Mouse (Mus musculus): Measurements from ENCODE around the gene Bhlhe40.

Bhlhe40 gene

DNA sequence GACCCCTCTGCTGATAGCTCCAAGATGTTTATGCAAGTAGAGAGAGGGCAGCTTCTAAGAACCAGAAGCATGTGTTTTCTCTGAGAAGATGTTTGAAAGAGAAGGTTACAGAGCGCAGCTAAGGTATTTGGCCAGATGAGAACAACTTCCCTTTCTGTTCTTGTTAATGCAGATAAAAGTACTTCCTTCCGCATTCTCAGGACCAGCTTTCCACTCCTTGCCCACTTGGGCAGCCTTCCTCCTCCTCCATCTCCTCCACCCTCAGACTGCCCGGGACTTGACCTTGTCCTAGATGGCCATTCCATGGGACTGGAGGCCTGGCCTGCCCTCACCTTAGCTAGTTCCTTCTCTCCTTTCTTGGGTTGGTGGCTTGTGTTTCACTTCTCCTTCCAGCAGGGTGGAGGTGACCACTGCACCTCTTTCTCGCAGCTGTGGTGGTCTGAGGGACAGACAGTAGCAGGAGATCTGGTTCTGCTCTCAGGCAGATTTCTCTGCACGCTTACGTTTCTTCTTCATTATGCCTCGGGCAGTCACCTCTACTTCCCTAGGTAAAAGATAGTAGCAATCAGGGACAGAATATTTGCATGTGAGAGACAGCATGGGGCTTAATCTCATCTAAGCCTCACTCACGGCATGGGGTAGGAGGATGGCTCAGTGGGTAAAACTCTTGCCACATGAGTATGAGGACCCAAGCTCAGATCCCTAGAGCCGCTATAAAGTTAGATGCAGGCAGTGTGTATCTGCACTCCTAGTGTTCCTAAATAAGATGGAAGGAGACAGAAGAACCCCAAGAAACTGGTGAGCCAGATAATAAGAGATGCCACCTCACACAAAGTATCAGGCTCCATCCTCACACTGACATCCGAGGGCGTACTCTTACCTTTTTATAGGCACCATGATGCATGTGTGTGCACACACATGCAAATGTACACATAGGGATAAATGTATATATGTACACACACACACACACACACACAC, 35.7 kb downstream of the Bhlhe40 start:
- DNase-seq, result no peak

DNA sequence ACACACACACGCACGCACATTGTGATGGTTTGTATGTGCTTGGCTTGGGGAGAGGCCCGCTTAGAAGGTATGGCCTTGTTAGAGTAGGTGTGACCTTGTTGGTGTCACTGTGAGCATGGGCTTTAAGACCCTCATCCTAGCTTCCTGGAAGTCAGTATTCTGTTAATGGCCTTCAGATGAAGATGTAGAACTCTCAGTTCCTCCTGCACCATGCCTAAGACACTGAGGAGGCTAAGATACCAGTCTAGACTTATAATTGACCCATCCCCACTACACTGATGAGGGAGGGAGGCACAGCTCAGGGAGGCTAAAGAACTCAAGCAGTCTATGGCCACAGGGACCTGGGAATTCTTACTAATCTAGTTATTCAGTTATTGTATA, 36.4 kb downstream of the Bhlhe40 start:
- no peak for DNase-seq

DNA sequence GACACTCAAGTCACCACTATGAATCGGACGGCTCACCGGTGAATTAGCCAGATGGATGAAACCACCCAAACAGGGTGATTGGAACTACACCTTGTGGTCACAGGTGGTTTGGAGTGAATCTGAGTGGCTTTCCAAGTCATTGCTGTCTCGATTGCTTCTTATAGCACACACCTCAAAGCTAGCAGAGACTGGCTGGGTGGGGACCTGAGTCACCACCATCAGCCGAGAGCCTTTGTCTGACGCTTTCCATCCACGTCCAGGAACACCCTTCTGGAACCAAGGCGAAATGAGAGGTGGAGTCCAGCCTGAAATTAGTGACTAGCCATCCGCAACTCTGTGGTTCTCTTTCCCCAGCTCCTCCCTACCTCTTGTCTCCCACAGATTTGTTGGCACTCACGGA, 36.9 kb downstream of the Bhlhe40 start:
- no peak for DNase-seq

DNA sequence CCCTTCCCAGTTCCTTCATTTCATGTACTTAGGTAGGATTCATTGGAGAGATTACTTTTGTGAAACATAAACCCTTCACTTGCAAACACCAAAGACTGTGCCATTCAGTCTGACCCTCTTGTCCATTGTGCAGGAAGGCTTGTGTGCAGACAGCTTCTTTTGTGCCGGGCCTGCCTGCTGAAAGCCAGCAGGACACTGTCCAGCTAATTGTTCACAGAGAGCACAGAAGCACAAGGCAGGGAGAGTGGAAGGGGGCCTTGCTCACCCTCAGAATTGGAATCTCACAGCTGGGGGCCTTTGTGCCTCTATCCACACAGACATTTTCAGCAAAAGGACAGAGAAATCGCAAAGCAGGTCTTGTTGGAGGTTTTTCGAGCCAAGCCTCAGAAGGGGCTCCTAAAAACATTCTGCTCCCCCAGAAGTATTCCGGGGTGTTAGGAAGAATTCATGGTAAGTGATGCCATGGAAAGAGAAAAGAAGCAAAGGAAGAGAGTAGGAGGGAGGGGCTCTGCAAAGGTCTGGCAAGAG, 38.0 kb downstream of the Bhlhe40 start:
- no peak for DNase-seq

DNA sequence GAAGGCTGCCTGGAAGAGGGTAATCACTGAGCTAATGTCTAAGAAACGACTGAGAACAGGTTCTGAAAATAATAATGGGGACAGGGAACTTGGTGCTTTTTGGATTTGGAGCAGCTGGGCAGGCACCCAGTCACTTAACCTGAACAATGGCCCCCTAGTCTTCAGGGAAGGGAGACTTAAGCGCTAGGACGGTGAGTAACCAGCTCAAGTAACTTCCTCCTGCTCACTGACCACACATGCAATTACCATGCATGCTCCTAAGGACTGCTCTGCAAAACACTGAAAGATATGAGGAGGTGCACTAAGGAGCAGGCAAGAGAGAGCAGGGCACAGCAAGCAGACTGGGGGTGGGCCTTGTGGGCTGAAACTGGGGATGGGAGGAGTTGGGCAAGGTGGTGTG, 39.2 kb downstream of the Bhlhe40 start:
- no peak for DNase-seq

DNA sequence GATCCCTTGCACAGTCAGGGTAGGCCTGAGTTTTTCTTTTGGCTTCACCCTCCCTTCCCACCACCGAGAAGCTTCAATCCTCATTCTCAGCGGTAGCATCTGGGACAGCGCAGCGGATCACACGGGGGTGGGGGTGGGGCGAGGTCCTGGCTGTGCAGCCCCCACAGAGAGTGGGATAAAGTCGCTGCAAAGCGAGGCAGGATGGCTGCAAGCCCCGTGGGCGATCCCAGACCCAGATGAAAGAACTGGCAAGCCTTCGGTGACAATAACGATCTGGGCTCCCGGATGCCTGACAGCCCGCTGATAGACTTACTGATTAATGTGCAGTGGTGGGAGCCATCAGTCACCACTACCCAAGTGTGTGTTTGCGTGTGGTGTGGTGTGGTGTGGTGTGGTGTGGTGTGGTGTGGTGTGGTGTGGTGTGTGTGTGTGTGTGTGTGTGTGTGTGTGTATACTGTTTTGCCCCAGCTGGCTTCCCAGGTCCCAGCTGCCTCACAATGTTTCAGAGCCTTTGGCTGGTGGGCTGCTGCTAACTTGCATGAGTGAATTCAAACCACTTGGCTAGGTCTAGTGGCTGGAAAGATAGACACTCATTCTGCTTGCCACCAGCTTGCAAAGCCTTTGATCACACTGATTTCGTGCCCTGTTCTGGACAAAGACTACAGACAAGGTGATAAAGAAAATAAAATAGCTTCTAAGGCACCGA, 40.4 kb downstream of the Bhlhe40 start:
- no peak for DNase-seq

DNA sequence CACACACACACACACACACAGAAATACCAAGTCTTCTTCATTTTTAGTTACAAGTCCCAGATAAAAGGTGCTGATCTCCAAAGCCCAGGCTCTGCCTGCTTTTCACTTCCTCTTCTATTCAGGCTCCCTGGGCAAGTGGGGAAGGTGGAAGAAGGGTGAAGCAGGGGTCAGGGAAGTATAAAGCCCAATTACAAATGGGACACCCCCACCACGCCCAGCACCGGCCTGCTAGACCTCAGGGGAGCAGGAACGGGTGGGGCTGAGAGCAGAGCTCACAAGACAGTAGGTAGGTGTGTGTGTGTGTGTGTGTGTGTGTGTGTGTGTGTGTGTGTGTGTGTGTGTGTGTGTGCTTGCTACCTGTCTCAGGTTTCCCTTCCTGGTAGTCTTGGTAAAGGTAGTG, 42.2 kb downstream of the Bhlhe40 start:
- DNase-seq, result no peak

DNA sequence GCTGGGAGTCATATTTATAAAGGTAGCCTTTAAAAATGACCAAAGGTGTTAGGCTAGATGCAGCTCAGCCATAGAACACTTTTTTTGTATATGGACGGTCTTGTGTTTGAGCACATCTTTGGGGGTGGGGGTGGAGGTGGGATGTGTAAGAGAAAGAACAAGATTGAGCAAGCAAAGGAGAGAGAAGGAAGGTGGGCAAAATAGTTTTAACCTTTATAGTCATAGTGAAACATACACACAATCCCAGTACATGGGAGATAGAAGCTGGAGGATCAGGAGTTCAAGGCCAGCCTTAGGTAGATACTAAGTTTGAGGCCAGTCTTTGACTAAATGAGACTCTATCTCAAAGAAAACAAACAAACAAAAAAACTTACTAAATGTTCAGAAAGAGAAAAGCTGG, 42.7 kb downstream of the Bhlhe40 start:
- no peak for DNase-seq

DNA sequence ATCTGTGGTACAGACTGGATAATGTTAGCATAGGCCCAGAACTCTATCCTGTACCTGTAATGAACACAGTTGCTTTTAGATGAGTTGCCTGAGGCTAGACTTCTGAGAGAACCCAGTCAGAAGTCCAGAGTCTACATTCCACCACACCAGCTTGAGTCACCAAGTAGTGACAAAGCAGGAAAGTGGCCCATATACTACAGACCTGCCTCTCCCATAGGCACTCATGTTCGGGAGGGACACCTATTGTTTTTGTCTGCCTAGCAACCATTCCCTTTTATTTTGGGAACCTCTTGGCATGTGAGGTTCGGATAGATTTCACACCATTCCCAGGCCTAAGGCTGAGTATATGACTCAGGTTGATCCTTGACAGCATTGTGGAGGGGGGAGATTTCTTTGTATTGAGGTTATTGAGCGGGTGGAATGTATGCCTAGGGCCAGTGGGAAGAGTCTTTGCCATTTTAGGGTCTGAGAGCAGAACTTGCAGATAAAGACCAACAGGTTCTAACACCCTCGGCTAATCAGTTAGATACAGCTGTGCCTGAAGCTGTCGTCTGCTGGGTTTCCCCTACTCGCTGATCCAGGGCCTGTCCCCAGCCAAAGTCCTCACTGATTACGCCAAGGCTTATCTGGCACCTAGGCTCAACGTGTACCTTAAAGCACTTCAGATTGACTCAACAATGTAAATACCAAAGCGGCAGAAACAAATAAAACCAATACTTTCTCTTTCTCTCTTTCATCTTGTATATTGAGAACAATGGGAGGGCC, 44.1 kb downstream of the Bhlhe40 start:
- DNase-seq, result no peak

DNA sequence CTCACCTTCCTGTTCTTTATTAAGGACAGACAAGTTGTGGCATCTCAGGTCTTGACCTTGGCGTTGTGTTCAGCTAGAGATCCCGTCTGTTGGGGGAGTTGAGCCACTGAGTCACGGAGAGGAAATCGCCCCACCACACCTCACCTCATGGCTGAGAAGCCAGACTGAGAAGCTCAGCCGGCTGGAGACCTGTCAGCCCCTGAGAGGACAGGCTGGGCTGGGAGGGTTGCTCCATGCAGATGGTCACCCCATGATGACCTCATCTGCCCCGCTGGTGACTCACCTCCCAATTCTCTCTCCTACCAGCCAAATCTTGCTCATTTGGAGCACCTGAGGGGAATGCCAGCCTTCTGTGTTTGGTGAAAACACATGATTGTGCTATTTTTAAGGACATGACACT, 45.5 kb downstream of the Bhlhe40 start:
- DNase-seq, result no peak

DNA sequence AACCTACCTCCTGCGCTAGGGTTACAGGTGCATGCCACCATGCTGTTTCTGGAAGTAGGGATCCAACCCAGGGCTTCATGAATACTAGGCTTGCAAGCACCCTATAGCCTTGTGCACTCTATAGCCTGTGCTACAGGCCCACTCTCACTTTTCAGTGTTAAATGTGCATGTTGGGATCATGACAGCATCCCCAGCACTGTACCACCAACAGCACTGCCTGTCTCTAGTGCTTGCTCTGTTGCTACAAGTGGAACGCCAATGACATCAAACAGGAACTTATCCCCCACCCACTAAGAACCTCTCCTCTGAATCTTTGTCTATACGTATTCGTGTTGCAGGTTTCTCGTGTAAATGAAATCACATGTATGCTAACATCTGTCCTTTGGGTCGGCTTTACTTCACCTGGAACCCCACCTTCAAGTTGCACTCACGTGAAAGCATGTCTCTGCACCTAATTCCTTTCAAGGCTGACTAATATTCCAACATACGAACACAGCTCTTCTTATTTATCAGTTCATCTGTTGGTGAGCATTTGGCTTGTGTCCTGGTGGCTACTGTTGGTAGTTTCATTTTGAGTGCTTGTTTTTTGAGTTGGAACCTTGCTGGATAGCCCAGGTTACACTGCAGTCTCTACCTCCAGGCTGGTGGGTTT, 46.7 kb downstream of the Bhlhe40 start:
- no peak for DNase-seq

DNA sequence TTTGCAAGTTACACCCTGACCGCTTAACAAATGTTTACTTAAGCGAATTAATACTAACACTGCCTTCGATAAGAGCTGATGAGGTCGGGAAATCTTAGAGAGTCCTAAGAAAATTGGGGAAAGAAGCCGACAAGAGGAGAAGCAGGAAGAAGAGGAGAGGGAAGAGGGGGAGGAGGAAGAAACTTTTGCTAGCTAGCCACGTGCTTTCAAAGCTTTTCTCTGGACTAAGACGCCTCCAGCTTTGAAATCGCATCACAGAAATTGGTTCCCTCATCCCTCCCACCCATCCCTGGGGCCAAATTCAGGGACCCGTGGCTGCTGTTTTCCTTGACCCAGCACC, 48.7 kb downstream of the Bhlhe40 start:
- no peak for DNase-seq

DNA sequence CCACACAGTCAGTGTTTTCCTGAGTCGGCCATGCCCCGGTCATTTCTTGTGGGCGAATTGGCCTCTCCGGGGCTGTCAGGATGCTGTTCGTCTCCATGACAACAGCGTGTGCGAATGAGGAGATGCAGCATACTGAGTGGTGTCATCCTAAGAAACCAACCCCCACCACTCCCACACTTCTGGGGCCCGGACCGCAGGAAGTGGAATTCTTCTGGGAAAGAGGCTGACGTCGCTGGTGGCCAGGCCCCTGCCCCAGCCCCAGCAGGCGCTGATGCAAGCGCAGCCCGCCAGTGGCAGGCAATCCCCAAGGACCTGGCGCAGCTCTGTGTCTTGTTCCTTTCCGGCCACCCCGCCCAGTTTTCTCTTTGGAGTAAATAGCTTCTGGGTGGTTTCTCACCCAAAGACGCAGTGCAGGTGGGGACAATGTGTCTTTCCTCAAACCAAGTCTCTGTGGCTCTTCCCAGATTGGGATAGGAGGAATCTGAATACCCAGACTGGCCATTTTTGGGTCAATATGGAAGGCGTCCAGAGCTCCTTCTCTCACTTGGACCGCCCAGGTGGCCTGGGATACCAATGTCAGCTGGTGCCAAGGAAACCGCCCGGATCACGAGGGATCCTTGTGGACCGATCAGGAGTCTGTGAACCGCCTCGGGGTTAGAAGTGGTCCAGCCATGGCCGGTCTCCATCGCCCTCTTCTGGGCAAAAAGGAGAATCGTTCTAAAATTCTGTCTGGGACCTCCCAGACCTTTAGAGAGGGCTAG, 49.2 kb downstream of the Bhlhe40 start:
- peak; percentile 89 for DNase-seq

DNA sequence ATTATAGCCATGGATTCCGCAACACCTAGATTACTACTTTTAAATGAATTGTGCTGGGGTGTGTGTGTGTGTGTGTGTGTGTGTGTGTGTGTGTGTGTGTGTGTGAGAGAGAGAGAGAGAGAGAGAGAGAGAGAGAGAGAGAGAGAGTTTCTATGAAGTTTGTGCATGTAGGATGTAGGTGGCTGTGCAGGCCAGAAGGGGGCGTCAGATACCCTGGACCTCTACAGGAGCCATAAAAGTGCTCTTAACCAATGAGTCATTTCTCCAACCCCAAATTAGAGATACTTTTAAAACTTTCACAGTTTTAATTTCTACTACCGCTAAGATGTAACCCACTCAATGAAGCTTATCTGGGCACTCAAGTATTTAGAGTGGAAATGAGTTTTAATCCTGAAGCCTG, 50.2 kb downstream of the Bhlhe40 start:
- no peak for DNase-seq

DNA sequence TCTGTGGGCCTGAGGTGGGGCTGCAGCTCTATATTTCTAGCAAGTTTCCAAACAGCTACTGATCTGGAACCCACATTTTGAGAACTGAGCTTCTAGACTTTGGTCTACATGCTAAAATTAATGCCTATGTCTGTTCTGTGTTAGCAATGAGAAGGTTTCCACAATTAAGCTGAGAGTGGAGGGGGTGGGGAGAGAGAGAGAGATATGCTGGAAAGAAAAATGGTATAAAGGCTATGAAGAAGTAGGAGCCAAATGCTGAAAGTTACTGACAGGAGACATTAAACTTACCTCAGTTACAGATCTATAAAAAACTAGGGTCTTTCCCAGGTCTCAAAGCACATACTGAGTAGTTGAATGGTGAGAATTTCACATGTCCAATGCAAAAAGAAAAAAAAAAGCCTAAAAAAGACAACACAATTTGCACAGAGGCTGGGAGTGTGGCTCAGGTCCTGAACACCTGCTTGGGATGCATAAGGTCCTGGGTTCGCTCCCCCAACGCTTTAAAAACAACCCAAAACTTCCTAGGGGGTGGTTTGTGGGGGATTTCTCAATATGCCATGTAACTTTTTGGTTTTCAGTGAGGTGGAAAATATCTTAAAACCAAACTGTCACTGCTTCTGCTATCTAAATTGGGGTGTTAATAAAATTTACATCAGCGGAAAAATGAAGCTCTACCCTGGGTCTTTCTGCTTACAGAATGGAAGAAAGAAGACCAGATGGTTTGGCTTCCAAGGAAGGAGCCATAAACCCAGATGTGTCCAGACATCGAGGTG, 50.9 kb downstream of the Bhlhe40 start:
- DNase-seq, result no peak

DNA sequence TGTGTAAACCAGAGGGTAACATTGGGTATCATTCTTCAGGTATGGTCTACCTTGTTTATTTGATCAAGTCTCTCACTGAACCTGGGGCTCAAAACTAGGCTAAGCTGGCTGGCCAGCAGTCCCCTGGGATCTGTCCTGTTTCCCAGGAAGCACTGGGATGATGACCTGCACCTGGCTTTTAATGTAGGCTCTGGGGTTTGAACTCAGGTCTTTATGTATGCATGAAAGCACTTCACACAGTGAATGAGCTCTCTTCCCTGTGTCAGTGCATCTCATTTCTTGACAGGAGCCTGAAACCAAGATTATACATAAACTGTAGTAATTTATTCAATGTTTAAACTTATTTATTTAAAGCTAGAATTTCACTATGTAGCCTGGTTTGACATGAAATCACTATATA, 51.7 kb downstream of the Bhlhe40 start:
- no peak for DNase-seq

DNA sequence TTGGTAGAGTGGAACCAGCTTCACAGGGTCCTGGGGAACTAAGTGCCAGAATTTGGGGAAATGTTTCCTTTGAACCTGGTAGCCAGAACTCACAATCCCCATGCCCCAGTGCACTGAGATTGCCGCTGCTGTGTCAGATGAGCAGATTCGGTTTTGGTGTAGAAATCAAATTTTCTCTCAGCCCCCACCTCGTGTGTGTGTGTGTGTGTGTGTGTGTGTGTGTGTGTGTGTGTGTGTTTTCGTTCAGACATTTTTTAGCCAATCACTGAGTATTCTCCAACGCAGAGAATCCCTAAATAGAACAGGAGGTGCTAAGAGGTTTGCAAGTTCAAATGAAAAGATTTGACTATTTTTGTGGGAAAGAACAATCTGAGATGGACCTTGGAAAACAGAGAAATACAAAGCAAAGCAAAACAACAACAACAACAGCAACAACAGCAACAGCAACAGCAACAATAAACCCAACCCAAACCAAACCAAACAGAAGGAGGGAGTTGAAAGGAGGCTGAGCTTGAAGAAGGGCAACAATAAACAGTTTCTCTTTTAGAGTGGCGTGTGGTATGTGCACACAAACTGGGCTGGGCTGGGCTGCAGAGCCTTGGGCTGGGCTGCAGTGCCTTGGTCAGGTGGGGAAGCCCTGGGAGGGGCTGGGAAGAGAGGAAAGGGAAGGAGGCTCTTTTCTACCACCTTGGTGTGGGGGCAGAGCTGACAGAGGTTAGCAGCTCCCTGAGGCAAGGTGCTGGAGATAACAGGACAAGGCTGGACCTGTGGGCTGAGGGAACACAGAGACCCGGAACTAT, 52.9 kb downstream of the Bhlhe40 start:
- DNase-seq, result peak; percentile 22

All from lung, postnatal 10 days (tissue).